Mouse (Mus musculus): ENCODE measurements around the gene Spag5.

GRCm38 (mm10) chr11:78355471-78356238 lies 54.3 kb downstream of the Spag5 start:
- TF ChIP-seq CTCF (IDR thresholded peaks at IDR 0.05) (peak; percentile 93), EP300 (IDR thresholded peaks at IDR 0.05; ENCODE audit: insufficient read depth, low read depth, low read length) (no peak), POLR2A (IDR thresholded peaks at IDR 0.05; ENCODE audit: insufficient read depth, low read depth, low read length) (no peak)

All from heart, adult 2 months (tissue).